Mouse (Mus musculus) lung, postnatal 0 days (tissue): ENCODE measurements at regions not wholly inside any gene's neighbourhood (a gene's known extent, or its start where the extent isn't known, plus 50 kb on each side); places are given as distances from the start of the nearest gene placed in this dataset.

ENCODE experiments used
- CTCF ChIP-seq: IDR thresholded peaks from 2 replicates; pipeline ENCODE4 v1.5.1; 2016; ENCODE audit warnings: antibody characterized with exemption, mild to moderate bottlenecking
- EP300 ChIP-seq: IDR thresholded peaks from 2 replicates; pipeline ENCODE4 v1.6.1; 2016; ENCODE audit warnings: antibody characterized with exemption, mild to moderate bottlenecking, control low read depth

DNA sequence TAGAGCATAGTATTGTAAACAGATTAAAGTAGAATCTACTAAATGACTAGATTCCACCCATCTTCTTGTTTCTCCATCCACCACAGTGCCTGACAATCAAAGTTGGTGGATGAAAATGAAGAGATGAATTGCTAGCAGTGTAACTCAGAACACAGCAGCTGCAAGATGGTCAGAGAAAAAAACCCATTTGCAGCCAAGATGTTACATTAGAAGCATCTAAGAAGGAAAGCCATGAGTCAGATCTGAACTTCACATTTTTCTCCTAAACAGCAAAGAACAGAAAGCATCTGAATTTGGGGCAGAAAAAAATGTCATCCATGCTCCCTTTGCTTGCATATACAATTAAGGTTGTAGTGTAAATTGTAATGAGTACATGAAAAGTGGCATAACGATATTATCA is 1942.8 kb upstream of the Gm8797 start:
- TF ChIP-seq CTCF, result no peak
- TF ChIP-seq EP300, result no peak
